Mouse (Mus musculus): ENCODE measurements around the gene Ptpn21. TPM values are rescaled to one million over a fixed set of nuclear protein-coding genes. Genes with fewer than 3 reads are reported as not detected.
A peak's percentile ranks its signal among the peaks of the same experiment; 100 is the strongest.

The Ptpn21 gene
- total and polyA plus RNA-seq, 2 experiments from 2014 or later: 5.4 to 16.0 TPM

GRCm38 (mm10) chr12:98683574-98683973 lies 53.6 kb downstream of the Ptpn21 start:
- Histone ChIP-seq H3K27ac (ENCODE audit: low read depth) (peak overlapping the region; percentile 41; the same call in 1 of the 2 replicates), H3K36me3 (replicated peaks; ENCODE audit: control insufficient read depth, insufficient read depth, low read length) (peaks cover 59% of the 10 kb centered on the region), H3K4me2 (ENCODE audit: low read depth, low read length) (peak overlapping the region; percentile 24; the same call in 1 of the 2 replicates), H3K9ac (replicated peaks; ENCODE audit: low read depth, low read length) (no peak overlapping the region), H3K4me3 (ENCODE audit: low read depth, low read length) (no peak overlapping the region), H3K27me3 (ENCODE audit: control insufficient read depth, insufficient read depth, low read length) (no peaks in the 10 kb centered on the region), H3K4me1 (ENCODE audit: control insufficient read depth, insufficient read depth) (peaks cover 9% of the 10 kb centered on the region), H3K9me3 (replicated peaks; ENCODE audit: control insufficient read depth, low read length) (no peaks in the 10 kb centered on the region)
- 19% methylated on average over 6 of the region's 6 CpGs for WGBS
- TF ChIP-seq CTCF (IDR thresholded peaks at IDR 0.05; ENCODE audit: low read depth): no peak
- no peak for TF ChIP-seq EP300 (IDR thresholded peaks at IDR 0.05; ENCODE audit: low read depth)
- DNase-seq (ENCODE audit: low spot score): no peak
- ATAC-seq (ENCODE audit: insufficient read depth, low read depth): no peak

- no peak overlapping the region for H3K4me3 ChIP-seq (ENCODE audit: low read depth, low read length)
- peak overlapping the region; percentile 24; the same call in 1 of the 2 replicates for H3K4me2 ChIP-seq (ENCODE audit: low read depth, low read length)
- TF ChIP-seq EP300 (IDR thresholded peaks at IDR 0.05; ENCODE audit: low read depth): no peak
- no peak for TF ChIP-seq CTCF (IDR thresholded peaks at IDR 0.05; ENCODE audit: low read depth)
- no peak overlapping the region for H3K9ac ChIP-seq (replicated peaks; ENCODE audit: low read depth, low read length)
- DNase-seq (ENCODE audit: low spot score) (peak; percentile 11), ATAC-seq (ENCODE audit: insufficient read depth, low read depth) (peak; percentile 64)
- 33% methylated on average over 11 of the region's 11 CpGs for WGBS
- peaks cover 9% of the 10 kb centered on the region for H3K4me1 ChIP-seq (ENCODE audit: control insufficient read depth, insufficient read depth)
- H3K36me3 ChIP-seq (replicated peaks; ENCODE audit: control insufficient read depth, insufficient read depth, low read length): peaks cover 59% of the 10 kb centered on the region
- H3K27ac ChIP-seq (ENCODE audit: low read depth): peak overlapping the region; percentile 41; the same call in 1 of the 2 replicates
- no peaks in the 10 kb centered on the region for H3K27me3 ChIP-seq (ENCODE audit: control insufficient read depth, insufficient read depth, low read length)
- no peaks in the 10 kb centered on the region for H3K9me3 ChIP-seq (replicated peaks; ENCODE audit: control insufficient read depth, low read length)
These were observed 54.0 kb downstream of the Ptpn21 start for GRCm38 (mm10) chr12:98683171-98683570.

DNA sequence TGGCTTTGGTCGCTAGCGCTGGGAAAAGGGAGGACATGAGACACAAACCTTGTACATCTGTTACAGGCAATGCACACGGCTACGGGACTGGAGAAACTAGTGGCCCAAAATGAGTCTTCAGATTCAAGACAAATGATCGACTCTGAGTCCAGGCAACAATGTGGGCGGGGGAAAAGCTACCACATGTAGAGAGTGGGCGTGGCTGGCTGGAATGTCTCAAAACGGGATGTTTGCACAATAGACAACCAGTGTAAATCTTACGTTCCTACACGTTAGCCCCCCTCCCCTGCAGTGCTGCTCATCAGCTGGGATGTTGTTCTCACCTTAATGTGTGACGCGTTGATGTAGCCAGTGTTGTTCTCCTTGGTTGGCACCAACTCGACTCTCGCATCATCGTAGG lies 55.0 kb downstream of the Ptpn21 start:
- Histone ChIP-seq H3K4me1 (ENCODE audit: control insufficient read depth, insufficient read depth) (peaks cover 9% of the 10 kb centered on the region), H3K27me3 (ENCODE audit: control insufficient read depth, insufficient read depth, low read length) (no peaks in the 10 kb centered on the region), H3K27ac (ENCODE audit: low read depth) (no peak overlapping the region), H3K4me2 (ENCODE audit: low read depth, low read length) (no peak overlapping the region), H3K36me3 (replicated peaks; ENCODE audit: control insufficient read depth, insufficient read depth, low read length) (peaks cover 54% of the 10 kb centered on the region), H3K4me3 (ENCODE audit: low read depth, low read length) (no peak overlapping the region), H3K9ac (replicated peaks; ENCODE audit: low read depth, low read length) (no peak overlapping the region), H3K9me3 (replicated peaks; ENCODE audit: control insufficient read depth, low read length) (no peaks in the 10 kb centered on the region)
- 87% methylated on average over 15 of the region's 15 CpGs for WGBS
- DNase-seq (ENCODE audit: low spot score) (no peak), ATAC-seq (ENCODE audit: insufficient read depth, low read depth) (no peak)
- TF ChIP-seq EP300 (IDR thresholded peaks at IDR 0.05; ENCODE audit: low read depth): no peak
- no peak for TF ChIP-seq CTCF (IDR thresholded peaks at IDR 0.05; ENCODE audit: low read depth)

- WGBS: 88% methylated on average over 15 of the region's 15 CpGs
These were observed 57.3 kb downstream of the Ptpn21 start for GRCm38 (mm10) chr12:98679906-98680305.

DNA sequence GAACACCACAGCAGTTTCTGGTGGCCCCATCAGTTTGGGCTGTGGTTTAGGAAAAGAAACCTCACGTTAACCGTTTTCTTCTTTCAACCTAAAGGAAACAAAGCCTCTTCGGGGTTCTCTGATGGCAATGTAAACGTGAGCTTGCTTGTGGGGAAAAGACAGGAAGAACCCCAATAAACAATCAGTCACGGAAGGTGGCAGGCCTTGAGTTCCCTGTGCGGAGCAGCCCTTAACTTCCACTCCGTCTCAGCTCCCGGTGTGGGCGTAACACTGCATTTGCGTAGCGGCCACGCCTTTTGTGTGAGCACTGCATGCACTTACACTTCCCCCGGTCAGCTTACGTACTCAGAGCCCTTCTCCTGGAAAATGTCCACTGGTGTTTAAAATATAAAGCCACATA lies 59.9 kb downstream of the Ptpn21 start:
- H3K27me3 ChIP-seq (ENCODE audit: control insufficient read depth, insufficient read depth, low read length): no peaks in the 10 kb centered on the region
- H3K27ac ChIP-seq (ENCODE audit: low read depth): no peak overlapping the region
- TF ChIP-seq EP300 (IDR thresholded peaks at IDR 0.05; ENCODE audit: low read depth) (no peak), CTCF (IDR thresholded peaks at IDR 0.05; ENCODE audit: low read depth) (no peak)
- H3K9ac ChIP-seq (replicated peaks; ENCODE audit: low read depth, low read length): no peak overlapping the region
- DNase-seq (ENCODE audit: low spot score): no peak
- 61% methylated on average over 14 of the region's 14 CpGs for WGBS
- H3K4me3 ChIP-seq (ENCODE audit: low read depth, low read length): no peak overlapping the region
- no peaks in the 10 kb centered on the region for H3K9me3 ChIP-seq (replicated peaks; ENCODE audit: control insufficient read depth, low read length)
- H3K4me1 ChIP-seq (ENCODE audit: control insufficient read depth, insufficient read depth): no peaks in the 10 kb centered on the region
- H3K4me2 ChIP-seq (ENCODE audit: low read depth, low read length): no peak overlapping the region
- peaks cover 41% of the 10 kb centered on the region for H3K36me3 ChIP-seq (replicated peaks; ENCODE audit: control insufficient read depth, insufficient read depth, low read length)
- ATAC-seq (ENCODE audit: insufficient read depth, low read depth): no peak

More at GRCm38 (mm10) chr12:98679906-98680305, 57.3 kb downstream of the Ptpn21 start:
- Histone ChIP-seq H3K4me3 (ENCODE audit: low read depth, low read length) (no peak overlapping the region), H3K4me1 (ENCODE audit: control insufficient read depth, insufficient read depth) (peaks cover 9% of the 10 kb centered on the region), H3K27ac (ENCODE audit: low read depth) (no peak overlapping the region), H3K36me3 (replicated peaks; ENCODE audit: control insufficient read depth, insufficient read depth, low read length) (peaks cover 43% of the 10 kb centered on the region), H3K9me3 (replicated peaks; ENCODE audit: control insufficient read depth, low read length) (no peaks in the 10 kb centered on the region), H3K27me3 (ENCODE audit: control insufficient read depth, insufficient read depth, low read length) (no peaks in the 10 kb centered on the region), H3K9ac (replicated peaks; ENCODE audit: low read depth, low read length) (no peak overlapping the region), H3K4me2 (ENCODE audit: low read depth, low read length) (no peak overlapping the region)
- no peak for TF ChIP-seq CTCF (IDR thresholded peaks at IDR 0.05; ENCODE audit: low read depth)
- TF ChIP-seq EP300 (IDR thresholded peaks at IDR 0.05; ENCODE audit: low read depth): no peak
- no peak for ATAC-seq (ENCODE audit: insufficient read depth, low read depth)
- DNase-seq (ENCODE audit: low spot score): no peak

DNA sequence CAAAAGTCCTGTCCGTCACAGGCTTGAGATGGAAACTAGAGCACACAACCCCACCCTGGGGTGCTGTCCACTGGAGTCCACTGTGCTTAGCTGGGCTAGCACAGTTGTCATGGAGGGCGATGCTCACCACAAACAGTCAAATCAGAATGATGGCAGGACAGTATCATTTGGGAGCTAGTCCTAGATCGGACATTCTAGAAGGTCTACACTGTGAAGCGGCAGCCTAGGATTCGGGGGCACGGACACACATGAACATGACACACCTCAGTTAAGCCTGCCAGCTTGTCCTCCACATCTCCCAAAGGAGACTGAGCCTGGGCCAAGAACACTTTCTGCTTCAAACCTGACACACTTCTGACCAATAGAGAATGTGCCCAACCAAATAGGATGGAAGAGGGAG lies 60.3 kb downstream of the Ptpn21 start:
- 92% methylated on average over 6 of the region's 6 CpGs for WGBS
- TF ChIP-seq EP300 (IDR thresholded peaks at IDR 0.05; ENCODE audit: low read depth) (no peak), CTCF (IDR thresholded peaks at IDR 0.05; ENCODE audit: low read depth) (no peak)
- Histone ChIP-seq H3K4me1 (ENCODE audit: control insufficient read depth, insufficient read depth) (no peaks in the 10 kb centered on the region), H3K9ac (replicated peaks; ENCODE audit: low read depth, low read length) (no peak overlapping the region), H3K9me3 (replicated peaks; ENCODE audit: control insufficient read depth, low read length) (no peaks in the 10 kb centered on the region), H3K27me3 (ENCODE audit: control insufficient read depth, insufficient read depth, low read length) (no peaks in the 10 kb centered on the region), H3K27ac (ENCODE audit: low read depth) (no peak overlapping the region), H3K36me3 (replicated peaks; ENCODE audit: control insufficient read depth, insufficient read depth, low read length) (peaks cover 36% of the 10 kb centered on the region), H3K4me3 (ENCODE audit: low read depth, low read length) (no peak overlapping the region), H3K4me2 (ENCODE audit: low read depth, low read length) (no peak overlapping the region)
- DNase-seq (ENCODE audit: low spot score): no peak
- ATAC-seq (ENCODE audit: insufficient read depth, low read depth): no peak
